In genomic region chr10:81496264-81496901, GRCm38 (mm10) we compare ENCODE assay signal across 7 mouse cellular contexts. TPM values are rescaled to one million over a fixed set of nuclear protein-coding genes. Genes with fewer than 3 reads are reported as not detected.
DNase-seq lines count a peak whose midpoint lies in the region; ATAC-seq lines count a peak whose summit lies in the region.

Ncln (minus strand) TSS chr10:81496392.

- peak within 1 kb of the TSS; percentile 87 for H3K9ac ChIP-seq in embryonic facial prominence, embryonic 11.5 days (replicated peaks; ENCODE audit: low read length)
- peak within 1 kb of the TSS; percentile 85 for H3K9ac ChIP-seq in midbrain, embryonic 13.5 days (replicated peaks)

- peak within 1 kb of the TSS; percentile 86 for H3K4me3 ChIP-seq in embryonic facial prominence, embryonic 11.5 days (ENCODE audit: low read depth, low read length)
- peak within 1 kb of the TSS; percentile 90 for H3K4me3 ChIP-seq in limb, embryonic 10.5 days
- peak within 1 kb of the TSS; percentile 82 for H3K4me3 ChIP-seq in midbrain, embryonic 13.5 days (replicated peaks)

- ATAC-seq in embryonic facial prominence, embryonic 11.5 days (replicated peaks; ENCODE audit: insufficient number of reproducible peaks, low FRiP score, low TSS enrichment, low read depth) = peak; percentile 92
- ATAC-seq in granulocyte monocyte progenitor cell, adult 5-6 weeks (replicated peaks; ENCODE audit: poor library complexity, severe bottlenecking) = peak; percentile 63
- ATAC-seq in midbrain, embryonic 13.5 days = peak; percentile 98

- WGBS in embryonic facial prominence, embryonic 11.5 days = under 1% methylated on average over 45 of the region's 45 CpGs
- under 1% methylated on average over 45 of the region's 45 CpGs for WGBS in limb, embryonic 10.5 days
- WGBS in midbrain, embryonic 13.5 days = under 1% methylated on average over 45 of the region's 45 CpGs

- no peak within 1 kb of the TSS for H3K27ac ChIP-seq in embryonic facial prominence, embryonic 11.5 days (replicated peaks; ENCODE audit: low read depth, low read length)
- H3K27ac ChIP-seq in limb, embryonic 10.5 days = peak within 1 kb of the TSS; percentile 87
- H3K27ac ChIP-seq in midbrain, embryonic 13.5 days = peak within 1 kb of the TSS; percentile 64

- peak within 1 kb of the TSS; percentile 95 for H3K4me2 ChIP-seq in embryonic facial prominence, embryonic 11.5 days (ENCODE audit: low read depth, low read length)
- peak within 1 kb of the TSS; percentile 99 for H3K4me2 ChIP-seq in midbrain, embryonic 13.5 days (replicated peaks)

- H3K4me1 ChIP-seq in embryonic facial prominence, embryonic 11.5 days (ENCODE audit: control insufficient read depth, insufficient read depth, low read length) = peaks cover 3% of the 10 kb centered on the region; the same call in 1 of the 2 replicates
- peaks cover 42% of the 10 kb centered on the region for H3K4me1 ChIP-seq in limb, embryonic 10.5 days
- H3K4me1 ChIP-seq in midbrain, embryonic 13.5 days (replicated peaks) = peaks cover 21% of the 10 kb centered on the region

- H3K36me3 ChIP-seq in embryonic facial prominence, embryonic 11.5 days (replicated peaks; ENCODE audit: control insufficient read depth, insufficient read depth, low read depth, low read length) = peaks cover 7% of the 10 kb centered on the region
- peaks cover 34% of the 10 kb centered on the region for H3K36me3 ChIP-seq in limb, embryonic 10.5 days
- peaks cover 24% of the 10 kb centered on the region for H3K36me3 ChIP-seq in midbrain, embryonic 13.5 days

- H3K27me3 ChIP-seq in embryonic facial prominence, embryonic 11.5 days (ENCODE audit: control insufficient read depth, insufficient read depth, low read length) = no peaks in the 10 kb centered on the region
- no peaks in the 10 kb centered on the region for H3K27me3 ChIP-seq in limb, embryonic 10.5 days (ENCODE audit: low read depth, poor library complexity, severe bottlenecking)
- no peaks in the 10 kb centered on the region for H3K27me3 ChIP-seq in midbrain, embryonic 13.5 days

- DNase-seq in adrenal gland, postnatal 14 days = peak; percentile 98
- DNase-seq in embryonic facial prominence, embryonic 11.5 days (ENCODE audit: low spot score) = peak; percentile 99
- DNase-seq in kidney, adult 11 months = peak; percentile 99
- peak; percentile 99 for DNase-seq in limb, embryonic 10.5 days (ENCODE audit: low spot score)
- peak; percentile 99 for DNase-seq in spleen, adult 12 weeks (ENCODE audit: low spot score)

- H3K9me3 ChIP-seq in embryonic facial prominence, embryonic 11.5 days (replicated peaks; ENCODE audit: control insufficient read depth, low read length) = no peaks in the 10 kb centered on the region
- no peaks in the 10 kb centered on the region for H3K9me3 ChIP-seq in limb, embryonic 10.5 days (replicated peaks)
- H3K9me3 ChIP-seq in midbrain, embryonic 13.5 days = no peaks in the 10 kb centered on the region

RNA-seq across cellular contexts. Expression of gene Ncln, which starts in this region (rescaled TPM):
- total RNA-seq in adrenal gland, postnatal 14 days (2021) = 102 and 107 TPM in 2 replicates
- polyA plus RNA-seq in embryonic facial prominence, embryonic 11.5 days (2014; fragmentation: Nextera tagmentation; extraction: Ambion mirVana) = 31.9 and 44.2 TPM in 2 replicates
- 124 and 140 TPM in 2 replicates for total RNA-seq in granulocyte monocyte progenitor cell, adult 5-6 weeks (2014; fragmentation: Nextera tagmentation)
- total RNA-seq in granulocyte monocyte progenitor cell, adult 5-6 weeks (2017) = 83.1 and 128 TPM in 2 replicates
- polyA plus RNA-seq in limb, embryonic 10.5 days (2016; fragmentation: Nextera tagmentation; extraction: Ambion mirVana) = 100 and 102 TPM in 2 replicates
- 57.1 and 58.2 TPM in 2 replicates for polyA plus RNA-seq in midbrain, embryonic 13.5 days (2015; fragmentation: Nextera tagmentation; extraction: Ambion mirVana)
